Mouse (Mus musculus) heart, postnatal 0 days (tissue): ENCODE data around the gene Srpk1. TPM values are rescaled to one million over a fixed set of nuclear protein-coding genes. Genes with fewer than 3 reads are reported as not detected.
A peak's percentile ranks its signal among the peaks of the same experiment; 100 is the strongest.

Experiments used
- ATAC-seq: fragments of 200-750 bp; cut with Nextera tagmentation; 2 replicates; pipeline ENCODE4 v1.8.0; 2017; ENCODE audit warnings: low read depth, moderate number of reproducible peaks, moderate library complexity; ENCODE audit not compliant: insufficient read depth
- DNase-seq: peaks from one replicate; pipeline ENCODE4 v3.0.0-alpha.2; 2016; ENCODE audit warnings: low spot score
- H3K27ac ChIP-seq: fragments of 300-500 bp; sonication (generic); 2 replicates; pipeline ENCODE4 v1.5.1; 2014; ENCODE audit warnings: low read depth, mild to moderate bottlenecking
- H3K27me3 ChIP-seq: fragments of 300-500 bp; sonication (generic); 2 replicates; pipeline ENCODE4 v1.6.1; 2014; ENCODE audit warnings: low read length, mixed read lengths; ENCODE audit not compliant: control insufficient read depth, insufficient read depth
- H3K36me3 ChIP-seq: fragments of 300-500 bp; sonication (generic); replicated peaks from 2 replicates; pipeline ENCODE4 v1.6.1; 2014; ENCODE audit warnings: low read length, mixed read lengths; ENCODE audit not compliant: control insufficient read depth, insufficient read depth
- H3K4me1 ChIP-seq: fragments of 300-500 bp; sonication (generic); 2 replicates; pipeline ENCODE4 v1.6.1; 2014; ENCODE audit warnings: antibody characterized with exemption; ENCODE audit not compliant: control insufficient read depth, insufficient read depth
- H3K4me2 ChIP-seq: fragments of 300-500 bp; sonication (generic); 2 replicates; pipeline ENCODE4 v1.6.1; 2014; ENCODE audit warnings: low read depth, mild to moderate bottlenecking, low read length, moderate library complexity
- H3K4me3 ChIP-seq: fragments of 300-500 bp; sonication (generic); 2 replicates; pipeline ENCODE4 v1.5.1; 2014; ENCODE audit warnings: low read depth, low read length
- H3K9ac ChIP-seq: fragments of 300-500 bp; sonication (generic); replicated peaks from 2 replicates; pipeline ENCODE4 v1.6.1; 2014; ENCODE audit warnings: low read depth, low read length, mixed read lengths
- H3K9me3 ChIP-seq: fragments of 300-500 bp; sonication (generic); replicated peaks from 2 replicates; pipeline ENCODE4 v1.6.1; 2016; ENCODE audit warnings: low read length; ENCODE audit not compliant: control insufficient read depth
- CTCF ChIP-seq: IDR thresholded peaks from 2 replicates; pipeline ENCODE4 v1.5.1; 2016; ENCODE audit warnings: antibody characterized with exemption, control low read depth, low read depth
- EP300 ChIP-seq: IDR thresholded peaks from 2 replicates; pipeline ENCODE4 v1.6.1; 2016; ENCODE audit warnings: antibody characterized with exemption, low read depth
- WGBS: fragments of 180-500 bp; shearing (Covaris S2); extraction: QIAGEN DNeasy Blood & Tissue Kit; methylation state at CpG from one replicate; pipeline ENCODE4 v1.1.7; 2014; 5-methylcytosine and 5-hydroxymethylcytosine counted together
- polyA plus RNA-seq: library from polyadenylated mRNA; unstranded; fragments of >200 nt; fragmentation: Nextera tagmentation; extraction: Ambion mirVana; gene quantifications from 2 replicates; pipeline ENCODE4 v1.2.1, GENCODE M21; 2015
- total RNA-seq: library from RNA; depleted of rRNA; stranded (reverse); fragments of >200 nt; gene quantifications from 2 replicates; pipeline ENCODE4 v1.2.3, GENCODE M21; 2014; ENCODE audit warnings: low replicate concordance

Gene Srpk1
- total and polyA plus RNA-seq, 2 experiments from 2014 or later = 21.0 to 29.3 TPM

DNA sequence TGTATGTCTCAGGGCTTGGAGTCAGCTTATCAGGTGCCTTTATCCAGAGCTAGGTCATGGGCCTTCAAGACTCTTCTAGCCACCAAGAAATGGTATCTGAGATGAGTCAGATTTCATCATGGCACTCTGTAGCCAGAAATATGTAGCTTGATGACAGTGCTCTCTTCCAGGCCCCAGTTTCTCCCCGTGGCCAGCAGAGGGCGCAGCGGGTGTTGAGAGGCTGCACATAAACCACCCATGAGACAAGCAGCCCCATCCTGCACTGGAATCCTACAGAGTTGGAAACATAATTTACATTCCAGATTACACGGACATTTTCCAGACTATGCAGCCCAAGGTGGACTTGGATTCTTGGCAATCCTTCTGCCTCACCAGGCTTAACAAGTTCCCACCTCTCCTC, 29.5 kb downstream of the Srpk1 start:
- peak overlapping the region; percentile 51 for H3K27ac ChIP-seq
- peaks cover 72% of the 10 kb centered on the region for H3K36me3 ChIP-seq
- DNase-seq (peak; percentile 84), ATAC-seq (peak; percentile 82)
- 0 out of 2 replicates have a peak, but pooled peaks cover 6% of the 10 kb centered on the region for H3K4me1 ChIP-seq
- no peaks in the 10 kb centered on the region for H3K27me3 ChIP-seq
- no peak overlapping the region for H3K9ac ChIP-seq
- TF ChIP-seq EP300 (no peak), CTCF (peak; percentile 82)
- WGBS = 10% methylated on average over 4 of the region's 4 CpGs
- no peak overlapping the region for H3K4me3 ChIP-seq
- H3K4me2 ChIP-seq = no peak overlapping the region
- no peaks in the 10 kb centered on the region for H3K9me3 ChIP-seq

GRCm38 (mm10) chr17:28591476-28591875, 31.0 kb downstream of the Srpk1 start:
- peak; percentile 75 for ATAC-seq
- H3K9ac ChIP-seq = no peak overlapping the region
- no peak overlapping the region for H3K4me3 ChIP-seq
- H3K27ac ChIP-seq = peak overlapping the region; percentile 69
- DNase-seq = peak; percentile 64
- peaks cover 64% of the 10 kb centered on the region for H3K36me3 ChIP-seq
- H3K9me3 ChIP-seq = no peaks in the 10 kb centered on the region
- no peak overlapping the region for H3K4me2 ChIP-seq
- H3K27me3 ChIP-seq = no peaks in the 10 kb centered on the region
- no peak for TF ChIP-seq CTCF
- peak; percentile 86 for TF ChIP-seq EP300
- 0 out of 2 replicates have a peak, but pooled peaks cover 6% of the 10 kb centered on the region for H3K4me1 ChIP-seq
- WGBS = 28% methylated on average over 5 of the region's 5 CpGs

DNA sequence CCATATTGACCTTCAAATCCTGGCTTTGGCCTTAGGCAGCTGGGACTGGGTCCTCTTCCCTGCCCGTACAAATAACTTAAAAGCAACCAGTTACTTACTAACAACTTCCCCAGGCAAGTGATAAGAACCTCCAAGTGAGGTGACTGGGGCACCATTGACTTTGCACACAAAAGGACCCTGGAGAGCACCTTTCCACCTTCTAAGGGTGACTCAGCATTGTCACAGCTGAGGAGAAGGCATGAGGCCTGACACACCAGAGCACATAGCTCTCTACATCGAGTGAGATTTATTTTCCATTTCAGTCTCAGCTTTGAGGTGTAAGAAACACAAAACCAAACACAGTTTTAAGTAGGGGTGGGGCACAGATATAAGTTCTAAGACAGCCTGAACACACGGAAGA, 31.9 kb downstream of the Srpk1 start:
- 73% methylated on average over 3 of the region's 3 CpGs for WGBS

DNA sequence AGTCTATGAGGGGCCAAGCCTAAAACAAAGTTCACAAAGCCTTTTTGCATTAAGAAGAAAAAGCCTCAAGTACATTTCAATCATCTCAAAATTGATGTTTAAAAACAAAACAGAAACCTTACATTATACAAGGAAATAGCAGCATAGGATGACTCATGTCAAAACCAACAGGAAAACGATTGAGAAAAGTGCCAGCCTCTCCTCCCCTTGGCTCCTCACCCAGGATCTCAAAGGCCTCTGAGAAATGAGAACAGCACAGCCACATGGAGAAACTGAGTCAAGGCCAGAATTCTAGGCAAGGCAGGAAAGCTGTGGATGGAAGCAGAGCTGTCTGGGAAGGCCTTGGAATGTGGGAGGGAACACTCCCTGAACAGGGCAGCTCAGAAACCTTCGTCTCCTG, 33.9 kb downstream of the Srpk1 start:
- H3K4me1 ChIP-seq = 0 out of 2 replicates have a peak, but pooled peaks cover 6% of the 10 kb centered on the region
- no peak overlapping the region for H3K4me2 ChIP-seq
- H3K36me3 ChIP-seq = peaks cover 45% of the 10 kb centered on the region
- no peak overlapping the region for H3K9ac ChIP-seq
- ATAC-seq = no peak
- WGBS = 65% methylated on average over 2 of the region's 2 CpGs
- no peak overlapping the region for H3K4me3 ChIP-seq
- DNase-seq = no peak
- no peaks in the 10 kb centered on the region for H3K9me3 ChIP-seq
- TF ChIP-seq EP300 = no peak
- no peak for TF ChIP-seq CTCF
- no peak overlapping the region for H3K27ac ChIP-seq
- no peaks in the 10 kb centered on the region for H3K27me3 ChIP-seq

More for the DNA sequence above, 31.9 kb downstream of the Srpk1 start:
- H3K4me1 ChIP-seq = 0 out of 2 replicates have a peak, but pooled peaks cover 6% of the 10 kb centered on the region
- H3K9ac ChIP-seq = no peak overlapping the region
- no peak for TF ChIP-seq EP300
- no peak for TF ChIP-seq CTCF
- peaks cover 56% of the 10 kb centered on the region for H3K36me3 ChIP-seq
- ATAC-seq (no peak), DNase-seq (no peak)
- no peaks in the 10 kb centered on the region for H3K27me3 ChIP-seq
- H3K9me3 ChIP-seq = no peaks in the 10 kb centered on the region
- H3K4me3 ChIP-seq = no peak overlapping the region
- peak overlapping the region; percentile 69; the same call in 1 of the 2 replicates for H3K27ac ChIP-seq
- no peak overlapping the region for H3K4me2 ChIP-seq

- Histone ChIP-seq H3K27ac (no peak overlapping the region), H3K4me1 (no peaks in the 10 kb centered on the region), H3K27me3 (no peaks in the 10 kb centered on the region), H3K36me3 (peaks cover 37% of the 10 kb centered on the region), H3K4me2 (no peak overlapping the region), H3K9ac (no peak overlapping the region), H3K9me3 (no peaks in the 10 kb centered on the region), H3K4me3 (no peak overlapping the region)
- no peak for DNase-seq
- TF ChIP-seq CTCF = no peak
- TF ChIP-seq EP300 = no peak
- no peak for ATAC-seq
- 80% methylated on average over 3 of the region's 3 CpGs for WGBS
Observed at GRCm38 (mm10) chr17:28586509-28586908, 36.0 kb downstream of the Srpk1 start.

GRCm38 (mm10) chr17:28581056-28581455, 41.5 kb downstream of the Srpk1 start:
- Histone ChIP-seq H3K36me3 (no peaks in the 10 kb centered on the region), H3K27me3 (0 out of 2 replicates have a peak, but pooled peaks cover 2% of the 10 kb centered on the region), H3K4me3 (no peak overlapping the region), H3K9ac (no peak overlapping the region), H3K27ac (no peak overlapping the region), H3K9me3 (no peaks in the 10 kb centered on the region), H3K4me2 (no peak overlapping the region), H3K4me1 (no peaks in the 10 kb centered on the region)
- DNase-seq (no peak), ATAC-seq (no peak)
- 49% methylated on average over 2 of the region's 2 CpGs for WGBS
- TF ChIP-seq EP300 (no peak), CTCF (no peak)
